Mouse (Mus musculus) bone marrow macrophage, adult 2 months (primary cell): ENCODE measurements around the gene Sox5. TPM values are rescaled to one million over a fixed set of nuclear protein-coding genes. Genes with fewer than 3 reads are reported as not detected.

Source experiments
- H3K27ac ChIP-seq: 2 replicates; pipeline ENCODE4 v1.5.1; 2012; ENCODE audit warnings: low read depth, low read length; ENCODE audit not compliant: insufficient read depth
- H3K4me1 ChIP-seq: 2 replicates; pipeline ENCODE4 v1.6.1; 2012; ENCODE audit warnings: low read length; ENCODE audit not compliant: control insufficient read depth, insufficient read depth
- H3K4me3 ChIP-seq: 2 replicates; pipeline ENCODE4 v1.5.1; 2012; ENCODE audit warnings: mild to moderate bottlenecking, low read length, moderate library complexity; ENCODE audit not compliant: insufficient read depth
- CTCF ChIP-seq: IDR thresholded peaks from 2 replicates; pipeline ENCODE4 v1.5.1; 2012; ENCODE audit warnings: low read depth, mild to moderate bottlenecking, low read length, moderate library complexity
- POLR2A ChIP-seq: IDR thresholded peaks from 2 replicates; pipeline ENCODE4 v1.6.1; 2012; ENCODE audit warnings: mild to moderate bottlenecking, low read depth, low read length, borderline replicate concordance
- polyA plus RNA-seq: library from polyadenylated mRNA; stranded (reverse); fragments of >200 nt; gene quantifications from 2 replicates; pipeline ENCODE4 v1.2.4, GENCODE M21; 2012; ENCODE audit not compliant: missing spikeins, insufficient read depth, insufficient read length

Gene Sox5
- polyA plus RNA-seq, 1 experiment = 0.58 TPM

DNA sequence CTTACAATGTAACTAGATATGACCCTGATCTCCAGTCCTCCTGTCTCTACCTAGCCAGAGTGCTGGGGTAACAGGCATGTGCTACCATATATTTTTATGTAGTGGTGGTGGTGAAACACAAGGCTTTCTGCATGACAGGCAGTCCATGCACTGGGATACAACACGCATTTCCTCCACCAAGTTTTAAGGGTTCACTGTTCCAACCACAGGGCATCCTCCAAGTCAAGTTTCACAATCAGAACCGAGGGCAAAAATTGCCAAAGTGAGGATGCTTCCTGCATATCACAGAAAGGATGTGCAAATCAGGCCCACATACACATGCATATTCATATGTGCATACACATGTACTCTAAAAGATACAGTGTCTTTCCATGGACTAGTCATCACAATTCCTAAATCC is 888.9 kb downstream of the Sox5 start:
- no peak overlapping the region for H3K27ac ChIP-seq
- no peak for TF ChIP-seq CTCF
- TF ChIP-seq POLR2A = no peak

DNA sequence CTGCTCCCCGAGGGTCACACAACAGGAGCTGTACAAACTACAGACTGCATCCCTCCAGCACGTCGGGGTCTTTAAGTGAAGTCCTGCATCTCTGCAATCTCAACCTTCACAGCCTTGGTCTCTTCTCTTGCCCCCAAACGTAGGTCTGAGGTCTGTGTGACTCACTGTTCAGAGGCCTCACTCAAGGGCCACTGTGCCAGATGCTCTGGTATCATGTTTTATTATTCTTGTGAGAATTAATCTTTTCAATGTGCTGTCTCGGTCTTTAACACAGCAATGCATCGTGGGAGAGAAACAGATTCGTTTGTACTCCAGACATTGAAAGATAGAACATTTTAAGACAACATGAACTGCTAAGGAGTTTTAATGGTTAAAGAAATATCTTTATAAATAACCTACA is 893.2 kb downstream of the Sox5 start:
- no peaks in the 10 kb centered on the region for H3K4me1 ChIP-seq
- H3K4me3 ChIP-seq = no peak overlapping the region
- no peak overlapping the region for H3K27ac ChIP-seq
- TF ChIP-seq POLR2A = no peak
- no peak for TF ChIP-seq CTCF

More for the DNA sequence above, 888.9 kb downstream of the Sox5 start:
- no peaks in the 10 kb centered on the region for H3K4me1 ChIP-seq
- no peak overlapping the region for H3K4me3 ChIP-seq

DNA sequence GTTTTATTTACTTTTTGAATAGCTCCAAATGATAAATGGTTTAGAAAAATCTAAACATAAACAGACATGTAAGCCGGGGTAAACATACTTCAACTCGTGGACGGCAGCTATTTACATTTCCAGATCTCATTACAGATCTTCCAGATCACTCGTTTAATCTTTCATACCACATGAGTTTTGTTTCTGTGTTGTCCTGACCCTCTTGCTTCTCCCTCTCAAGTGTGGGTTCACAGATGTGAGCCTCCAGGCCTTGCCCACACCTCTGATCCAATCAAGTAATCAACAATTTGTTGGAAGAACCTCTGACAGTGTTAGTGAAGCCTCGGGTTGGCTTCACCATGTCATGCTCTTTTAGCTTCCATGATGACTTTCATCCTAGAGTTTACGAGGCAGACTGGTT is 903.3 kb downstream of the Sox5 start:
- TF ChIP-seq CTCF (no peak), POLR2A (no peak)
- Histone ChIP-seq H3K27ac (no peak overlapping the region), H3K4me1 (no peaks in the 10 kb centered on the region), H3K4me3 (no peak overlapping the region)

DNA sequence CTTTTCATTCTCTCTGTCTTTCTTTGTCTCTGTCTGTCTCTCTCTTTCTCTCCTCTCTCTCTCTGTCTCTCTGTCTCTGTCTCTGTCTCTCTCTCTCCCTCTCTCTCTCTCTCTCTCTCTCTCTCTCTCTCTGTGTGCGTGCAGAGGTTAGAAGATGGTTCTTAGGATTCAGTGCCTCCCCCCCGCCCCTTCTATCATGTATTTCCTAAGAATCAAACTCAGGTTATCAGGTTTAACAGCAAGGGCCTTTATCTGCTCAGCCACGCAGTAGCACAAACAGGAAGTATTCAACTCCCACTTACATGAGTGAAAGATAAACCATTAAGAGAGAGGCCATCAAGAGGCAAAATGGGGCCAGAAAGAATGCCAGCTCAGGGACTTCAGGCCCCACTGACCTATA is 913.0 kb downstream of the Sox5 start:
- no peak for TF ChIP-seq CTCF
- TF ChIP-seq POLR2A = no peak
- Histone ChIP-seq H3K4me1 (no peaks in the 10 kb centered on the region), H3K4me3 (no peak overlapping the region), H3K27ac (no peak overlapping the region)

DNA sequence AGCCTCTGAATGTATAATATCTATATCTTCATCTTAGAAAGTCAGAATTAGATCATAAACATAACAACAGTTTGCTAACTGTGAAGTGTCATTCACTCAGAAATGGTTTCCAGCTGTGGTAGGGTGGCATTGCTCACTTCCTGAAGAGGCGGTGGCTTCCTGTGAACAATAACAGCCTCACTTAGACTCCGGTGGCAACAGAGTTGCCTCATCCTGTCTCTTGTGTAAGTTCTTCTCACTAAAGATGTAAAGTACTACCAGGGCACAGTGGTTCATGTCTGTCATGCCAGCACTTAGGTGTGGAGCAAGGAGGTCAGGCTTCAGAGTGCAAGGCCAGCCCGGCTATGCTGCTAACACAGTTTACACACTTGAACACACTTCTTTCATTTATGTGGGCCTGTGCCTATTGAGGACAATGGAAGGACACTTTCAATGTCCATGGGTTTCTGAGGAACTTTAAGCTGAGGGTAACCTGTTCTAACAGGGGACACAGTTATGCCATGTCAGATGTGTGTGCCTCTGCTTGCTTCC is 913.6 kb downstream of the Sox5 start:
- no peak overlapping the region for H3K27ac ChIP-seq
- H3K4me3 ChIP-seq = no peak overlapping the region
- no peak for TF ChIP-seq POLR2A
- no peak for TF ChIP-seq CTCF
- no peaks in the 10 kb centered on the region for H3K4me1 ChIP-seq

DNA sequence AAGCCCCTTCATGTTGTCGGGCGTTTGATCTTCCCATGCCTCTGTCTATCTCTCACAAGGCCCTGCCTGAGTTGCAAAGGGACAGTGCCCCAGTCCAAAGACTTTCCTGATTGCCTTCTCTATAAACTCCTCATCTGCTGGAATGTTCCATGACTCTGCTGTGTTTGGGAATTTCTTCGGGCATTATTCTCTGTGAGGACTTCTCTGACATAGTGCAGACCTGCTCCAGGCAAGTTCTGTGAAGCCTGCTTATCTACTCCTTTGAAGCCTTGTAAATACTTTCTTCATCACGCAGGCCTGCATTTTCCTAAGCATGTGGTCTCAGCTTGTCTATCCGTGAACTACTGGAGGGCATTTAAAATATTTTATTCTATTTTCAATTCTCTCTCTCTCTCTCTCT is 914.7 kb downstream of the Sox5 start:
- TF ChIP-seq CTCF (no peak), POLR2A (no peak)
- H3K4me1 ChIP-seq = no peaks in the 10 kb centered on the region
- no peak overlapping the region for H3K4me3 ChIP-seq
- no peak overlapping the region for H3K27ac ChIP-seq

DNA sequence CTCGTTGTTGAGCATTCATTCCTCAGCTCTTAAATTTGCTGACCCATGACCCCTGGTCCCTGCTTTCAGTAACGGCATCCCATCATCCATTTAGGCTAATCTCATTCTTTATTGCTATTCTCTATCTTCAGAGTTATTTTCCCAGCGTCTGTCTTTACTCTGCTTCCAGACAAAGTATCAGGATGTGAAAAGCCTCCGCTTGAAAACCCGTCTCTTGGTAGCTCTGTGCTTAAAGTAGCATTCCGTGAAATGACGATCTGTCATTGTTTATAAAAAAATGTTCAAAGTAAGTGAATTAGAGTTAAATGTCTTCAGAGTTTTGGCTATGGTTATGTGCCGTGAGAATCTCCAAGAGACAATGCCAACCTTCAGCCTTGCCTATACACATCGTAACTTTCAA is 915.2 kb downstream of the Sox5 start:
- H3K4me3 ChIP-seq = no peak overlapping the region

DNA sequence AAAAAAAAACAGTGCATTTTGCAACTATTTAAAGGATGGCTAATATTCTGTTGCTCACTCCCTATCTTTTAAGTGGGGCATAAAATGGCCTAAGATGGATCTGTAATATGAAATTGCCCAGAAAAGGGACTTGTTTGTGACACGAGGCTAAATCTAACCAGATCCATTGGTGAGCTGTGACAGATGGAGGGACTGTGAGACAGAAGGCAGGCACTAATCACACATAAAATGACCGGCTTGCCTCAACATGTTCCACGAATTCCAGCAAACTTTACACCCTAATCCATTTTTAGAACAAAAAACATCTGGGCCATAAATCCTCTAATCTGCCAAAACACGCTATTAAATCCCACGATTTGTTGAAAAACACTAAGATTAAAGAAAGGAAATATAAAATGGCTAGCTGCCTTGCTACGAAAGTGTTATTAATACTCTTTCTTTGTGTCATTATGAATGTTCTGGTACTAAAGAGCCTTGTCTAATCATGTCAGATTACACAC is 919.1 kb downstream of the Sox5 start:
- Histone ChIP-seq H3K4me1 (no peaks in the 10 kb centered on the region), H3K27ac (no peak overlapping the region), H3K4me3 (no peak overlapping the region)
- TF ChIP-seq CTCF = no peak
- no peak for TF ChIP-seq POLR2A

More for the DNA sequence above, 915.2 kb downstream of the Sox5 start:
- Histone ChIP-seq H3K27ac (no peak overlapping the region), H3K4me1 (no peaks in the 10 kb centered on the region)
- no peak for TF ChIP-seq CTCF
- no peak for TF ChIP-seq POLR2A

DNA sequence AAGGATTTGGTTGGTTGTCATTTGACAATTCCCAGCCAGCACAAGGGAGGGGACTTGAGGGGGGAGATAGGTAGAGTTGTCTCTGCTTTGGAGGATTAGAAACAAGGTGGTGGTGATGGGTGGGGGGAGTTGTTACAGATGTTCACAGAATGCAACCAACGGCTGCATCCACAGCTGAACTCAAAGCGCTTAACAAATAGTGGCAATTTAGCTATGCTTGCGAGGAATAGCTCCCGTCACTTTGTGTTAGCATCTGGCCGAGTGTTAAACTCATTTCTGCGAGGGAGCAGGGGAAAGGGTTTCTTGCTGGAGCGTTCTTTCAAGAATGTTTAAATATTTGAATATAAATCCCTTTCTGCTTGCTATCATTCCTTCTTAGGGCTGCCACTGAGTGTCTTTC is 921.7 kb downstream of the Sox5 start:
- TF ChIP-seq CTCF (no peak), POLR2A (no peak)
- Histone ChIP-seq H3K27ac (no peak overlapping the region), H3K4me1 (no peaks in the 10 kb centered on the region), H3K4me3 (no peak overlapping the region)

DNA sequence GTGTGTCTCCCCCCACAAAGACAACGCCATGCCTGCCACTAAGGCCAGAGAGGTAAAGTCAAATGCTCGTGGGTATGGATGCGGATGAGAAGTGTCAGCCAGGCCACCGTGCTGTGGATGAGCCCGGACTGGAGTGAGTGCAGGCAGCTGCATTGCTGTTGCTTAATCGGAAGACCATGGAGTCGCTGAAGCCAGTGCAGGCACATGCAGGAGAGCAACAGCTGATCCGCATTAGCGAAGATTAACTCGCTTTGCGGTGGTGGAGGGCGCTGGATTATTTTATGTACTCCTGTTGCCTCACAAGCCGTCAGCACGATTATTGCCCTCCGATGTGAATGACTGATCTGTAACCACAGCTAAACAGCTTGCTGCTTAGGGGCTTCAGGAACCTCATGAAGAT is 922.2 kb downstream of the Sox5 start:
- no peak overlapping the region for H3K4me3 ChIP-seq

More for the DNA sequence above, 922.2 kb downstream of the Sox5 start:
- Histone ChIP-seq H3K4me1 (no peaks in the 10 kb centered on the region), H3K27ac (no peak overlapping the region)
- TF ChIP-seq CTCF = no peak
- TF ChIP-seq POLR2A = no peak
